Mouse (Mus musculus) CH12.LX (cell line): ENCODE measurements around the gene Tbx21. TPM values are rescaled to one million over a fixed set of nuclear protein-coding genes. Genes with fewer than 3 reads are reported as not detected.
A peak's percentile ranks its signal among the peaks of the same experiment; 100 is the strongest.

ENCODE experiments used
- DNase-seq: peaks from one replicate; pipeline ENCODE4 v3.0.0-alpha.2; 2013; ENCODE audit errors: extremely low read depth
- H3K27ac ChIP-seq: 2 replicates; pipeline ENCODE4 v1.5.1; 2012; ENCODE audit warnings: low read depth, mild to moderate bottlenecking, control low read depth, moderate library complexity; ENCODE audit not compliant: insufficient read depth
- H3K27me3 ChIP-seq: replicated peaks from 2 replicates; pipeline ENCODE3; 2012; ENCODE audit warnings: inconsistent platforms
- H3K36me3 ChIP-seq, 2 experiments: replicated peaks in 1 of 2; 2 replicates each; pipeline versions ENCODE3 to v1.6.1; 2012; ENCODE audit warnings: inconsistent platforms in 1 of 2, low read length in 1 of 2, mild to moderate bottlenecking in 1 of 2, mixed read lengths in 1 of 2, moderate library complexity in 1 of 2; ENCODE audit not compliant: control insufficient read depth in 1 of 2, insufficient read depth in 1 of 2
- H3K4me1 ChIP-seq, 2 experiments: 2 replicates each; pipeline ENCODE4 v1.6.1; 2012; ENCODE audit warnings: inconsistent platforms in 1 of 2, moderate library complexity in 1 of 2; ENCODE audit not compliant: insufficient read depth in 2 of 2, control insufficient read depth in 1 of 2
- H3K4me2 ChIP-seq: 2 replicates; pipeline ENCODE4 v1.6.1; 2012; ENCODE audit warnings: low read depth, mild to moderate bottlenecking, control low read depth; ENCODE audit not compliant: poor library complexity, insufficient read depth, severe bottlenecking
- H3K4me3 ChIP-seq, 3 experiments: fragments of 150-350 bp in 1 of 3; sonication (generic) in 1 of 3; replicated peaks in 1 of 3; 2 replicates each; pipeline versions ENCODE3 to v1.5.1; 2011 to 2012; ENCODE audit warnings: low read depth in 2 of 3, low read length in 2 of 3, mild to moderate bottlenecking in 2 of 3, moderate library complexity in 2 of 3, control low read depth in 1 of 3, improper control_type of control experiment in 1 of 3, inconsistent platforms in 1 of 3, mixed read lengths in 1 of 3; ENCODE audit not compliant: poor library complexity in 1 of 3
- H3K79me2 ChIP-seq: replicated peaks from 2 replicates; pipeline ENCODE4 v1.6.1; 2012; ENCODE audit warnings: mild to moderate bottlenecking, moderate library complexity; ENCODE audit not compliant: control insufficient read depth, poor library complexity, insufficient read depth, severe bottlenecking; ENCODE audit errors: extremely low read depth
- H3K9ac ChIP-seq: 2 replicates; pipeline ENCODE4 v1.6.1; 2012; ENCODE audit warnings: low read depth, mild to moderate bottlenecking, control low read depth, moderate library complexity; ENCODE audit not compliant: insufficient read depth
- H3K9me3 ChIP-seq: replicated peaks from 2 replicates; pipeline ENCODE3; 2012; ENCODE audit warnings: low read length, inconsistent platforms, mixed read lengths
- BHLHE40 ChIP-seq: IDR thresholded peaks from 2 replicates; pipeline ENCODE4 v1.6.1; 2011; ENCODE audit warnings: mild to moderate bottlenecking, low read depth, low read length, improper control_type of control experiment
- CHD2 ChIP-seq: IDR thresholded peaks from 2 replicates; pipeline ENCODE4 v1.6.1; 2011; ENCODE audit warnings: low read length, improper control_type of control experiment
- CTCF ChIP-seq, 2 experiments: IDR thresholded peaks in 1 of 2; conservative IDR thresholded peaks in 1 of 2; 2 replicates each; pipeline ENCODE4 v1.5.1; 2011 to 2012; ENCODE audit warnings: low read depth in 2 of 2, low read length in 2 of 2, improper control_type of control experiment in 1 of 2, inconsistent platforms in 1 of 2, mild to moderate bottlenecking in 1 of 2, moderate library complexity in 1 of 2
- EP300 ChIP-seq: IDR thresholded peaks from 2 replicates; pipeline ENCODE4 v1.6.1; 2011; ENCODE audit warnings: low read length, improper control_type of control experiment
- GABPA ChIP-seq: IDR thresholded peaks from 2 replicates; pipeline ENCODE4 v1.6.1; 2012; ENCODE audit warnings: low read depth, low read length, improper control_type of control experiment, inconsistent platforms; ENCODE audit not compliant: insufficient replicate concordance
- HCFC1 ChIP-seq: IDR thresholded peaks from 2 replicates; pipeline ENCODE4 v1.6.1; 2012; ENCODE audit warnings: low read depth, mild to moderate bottlenecking, inconsistent platforms, low read length, improper control_type of control experiment
- MAFK ChIP-seq: IDR thresholded peaks from 2 replicates; pipeline ENCODE4 v1.6.1; 2011; ENCODE audit warnings: low read length, improper control_type of control experiment; ENCODE audit not compliant: insufficient replicate concordance
- MEF2A ChIP-seq: IDR thresholded peaks from 2 replicates; pipeline ENCODE4 v1.6.1; 2014; ENCODE audit warnings: low read depth, mild to moderate bottlenecking, inconsistent platforms, low read length, improper control_type of control experiment, borderline replicate concordance
- MXI1 ChIP-seq: IDR thresholded peaks from 2 replicates; pipeline ENCODE4 v1.6.1; 2011; ENCODE audit warnings: mild to moderate bottlenecking, low read depth, low read length, improper control_type of control experiment
- NRF1 ChIP-seq: IDR thresholded peaks from 2 replicates; pipeline ENCODE4 v1.6.1; 2014; ENCODE audit warnings: low read depth, mild to moderate bottlenecking, inconsistent platforms, low read length, improper control_type of control experiment, moderate library complexity
- SIN3A ChIP-seq: IDR thresholded peaks from 2 replicates; pipeline ENCODE4 v1.6.1; 2012; ENCODE audit warnings: low read length, improper control_type of control experiment, inconsistent platforms
- UBTF ChIP-seq: IDR thresholded peaks from 2 replicates; pipeline ENCODE4 v1.6.1; 2012; ENCODE audit warnings: low read depth, mild to moderate bottlenecking, inconsistent platforms, low read length, improper control_type of control experiment, moderate library complexity
- dilution Hi-C: fragments of 300-500 bp; cut with MboI; formaldehyde crosslinking; loops from 2 replicates; pipeline ENCODE4 v1.14.3; 2020; ENCODE audit warnings: low sequenced_read_pairs; ENCODE audit not compliant: extremely low pct_unique_long_range_greater_than_20kb, extremely low pct_ligation_motif_present
- in situ Hi-C: fragments of 300-500 bp; cut with MboI; formaldehyde crosslinking; loops from 3 replicates; pipeline ENCODE4 v1.14.3; 2019; ENCODE audit warnings: low sequenced_read_pairs, low pct_ligation_motif_present, low pct_unique_long_range_greater_than_20kb, mixed read lengths
- polyA plus RNA-seq: library from polyadenylated mRNA; unstranded; fragments of >175 nt; gene quantifications from 2 replicates; pipeline ENCODE4 v1.2.1, GENCODE M21; 2012; ENCODE audit warnings: low read depth; ENCODE audit not compliant: insufficient read length
- total RNA-seq, 2 experiments: library from RNA; depleted of rRNA; stranded (reverse); fragments of 300-350 nt in 1 of 2; fragments of >200 nt in 1 of 2; gene quantifications; 2 replicates each; pipeline ENCODE4 v1.2.3; 2012 to 2014

Gene Tbx21
- total and polyA plus RNA-seq, 3 experiments, result 0.08 to 0.09 TPM; not detected in 1

DNA sequence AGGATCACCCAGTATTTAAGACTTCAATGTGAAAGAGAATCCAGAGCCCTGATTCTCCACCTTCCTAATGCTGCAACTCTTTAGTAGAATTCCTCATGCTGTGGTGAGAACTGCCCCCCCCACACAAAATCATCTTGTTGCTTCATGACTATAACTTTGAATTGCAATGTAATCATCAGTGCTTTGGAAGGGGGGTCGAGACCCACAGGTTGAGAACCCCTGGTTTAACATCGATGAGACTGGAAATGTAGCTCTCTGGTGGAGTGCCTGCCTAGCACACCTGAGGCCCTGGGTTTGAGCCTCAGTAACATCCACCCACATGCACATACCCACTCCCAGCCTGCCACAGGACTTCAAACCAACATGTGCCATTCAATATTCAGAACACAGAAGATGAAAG is 20.5 kb downstream of the Tbx21 start:
- H3K27me3 ChIP-seq, result peaks cover 66% of the 10 kb centered on the region
- H3K4me2 ChIP-seq, result no peak overlapping the region
- no peaks in the 10 kb centered on the region for H3K36me3 ChIP-seq
- no peak overlapping the region for H3K27ac ChIP-seq
- no peak for DNase-seq
- peaks cover 6% of the 10 kb centered on the region for H3K9me3 ChIP-seq
- no peak overlapping the region for H3K4me3 ChIP-seq
- in situ Hi-C loops, result loop anchor here (10.0 kb wide), 1 partner anchor 50 kb away; no protein-coding TSS in a partner anchor
- H3K9ac ChIP-seq, result no peak overlapping the region
- dilution Hi-C loops, result no loop called here
- peak; percentile 85; the same call in 1 of the 2 replicates for TF ChIP-seq CHD2
- TF ChIP-seq MEF2A, result no peak
- no peak for TF ChIP-seq NRF1
- no peak for TF ChIP-seq SIN3A
- peaks cover 0 to 4% of the 10 kb centered on the region in 2 experiments; a peak in 1 of 4 replicates for H3K4me1 ChIP-seq
- H3K79me2 ChIP-seq, result no peaks in the 10 kb centered on the region

DNA sequence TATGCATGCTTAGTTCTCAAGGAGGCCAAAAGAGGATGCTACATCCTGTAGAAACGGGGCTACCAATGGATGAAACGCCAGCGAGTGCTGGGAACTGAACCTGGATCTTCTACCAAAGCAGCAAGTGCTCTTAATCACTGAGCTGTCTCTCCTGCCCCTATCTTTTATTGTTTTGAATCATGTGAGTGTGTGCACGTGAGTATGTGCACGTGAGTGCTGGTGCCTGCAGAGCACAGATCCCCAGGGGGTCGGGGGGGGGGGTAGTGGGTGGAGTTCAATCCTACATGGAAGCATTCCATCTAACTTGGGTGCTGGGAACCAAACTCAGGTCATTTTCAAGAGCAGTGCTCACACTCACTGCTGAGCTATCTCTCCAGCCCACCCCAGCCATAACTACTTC is 28.8 kb downstream of the Tbx21 start:
- Histone ChIP-seq H3K27ac (no peak overlapping the region), H3K4me3 (no peak overlapping the region), H3K4me1 (peaks cover 18 to 19% of the 10 kb centered on the region in 2 experiments), H3K27me3 (peaks cover 19% of the 10 kb centered on the region), H3K9ac (no peak overlapping the region), H3K79me2 (no peaks in the 10 kb centered on the region), H3K36me3 (no peaks in the 10 kb centered on the region), H3K4me2 (no peak overlapping the region), H3K9me3 (peaks cover 46% of the 10 kb centered on the region)
- in situ Hi-C loops (no loop called here), dilution Hi-C loops (no loop called here)
- no peak for DNase-seq
- TF ChIP-seq BHLHE40, result peak; percentile 55; the same call in 1 of the 2 replicates
- no peak for TF ChIP-seq MAFK
- TF ChIP-seq GABPA, result no peak

DNA sequence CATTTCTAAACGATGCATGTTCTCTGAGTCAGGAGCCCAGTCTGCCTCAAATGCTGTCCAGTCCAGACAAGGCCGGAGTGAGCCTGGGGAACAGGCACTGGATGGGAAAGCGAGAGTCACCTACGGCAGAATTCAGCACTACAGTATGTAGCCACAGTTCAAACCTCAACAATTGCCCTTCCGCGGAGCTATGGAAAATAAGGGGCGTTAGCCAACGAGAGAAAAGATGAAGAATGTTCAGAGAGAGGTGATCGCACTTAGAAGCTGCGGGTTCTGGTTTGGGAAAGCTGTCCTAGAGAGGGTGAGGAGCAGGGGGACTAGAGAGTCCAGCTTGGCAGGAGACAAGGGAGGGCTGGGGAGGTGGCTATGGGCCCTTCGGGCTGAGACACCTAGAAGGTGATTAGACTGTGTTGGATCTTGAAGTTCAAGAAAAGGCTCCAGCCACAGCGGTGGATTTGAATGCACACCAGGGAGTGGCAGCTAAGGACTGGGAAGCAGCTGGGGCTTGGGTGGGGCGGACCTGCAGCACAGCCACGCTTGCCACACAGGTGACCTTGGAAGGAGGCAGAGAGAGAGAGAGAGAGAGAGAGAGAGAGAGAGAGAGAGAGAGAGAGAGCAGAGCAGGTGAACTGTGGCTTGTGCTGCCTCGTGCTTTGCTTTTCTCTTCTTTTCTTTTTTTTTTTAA is 30.2 kb downstream of the Tbx21 start:
- no peaks in the 10 kb centered on the region for H3K79me2 ChIP-seq
- peaks cover 14 to 19% of the 10 kb centered on the region in 2 experiments for H3K4me1 ChIP-seq
- TF ChIP-seq BHLHE40 (no peak), EP300 (no peak), NRF1 (no peak), GABPA (no peak), MXI1 (no peak), HCFC1 (no peak), UBTF (no peak), CTCF (conservative IDR thresholded peaks at IDR 0.05 in 1 of 2, IDR thresholded peaks at IDR 0.05 in 1 of 2; ENCODE audit: low read depth in 2 of 2, low read length in 2 of 2) (no peak)
- H3K36me3 ChIP-seq, result no peaks in the 10 kb centered on the region
- H3K27ac ChIP-seq, result no peak overlapping the region
- H3K9ac ChIP-seq, result no peak overlapping the region
- H3K27me3 ChIP-seq, result peaks cover 13% of the 10 kb centered on the region
- dilution Hi-C loops, result no loop called here
- H3K4me3 ChIP-seq, result no peak overlapping the region
- in situ Hi-C loops, result no loop called here
- H3K9me3 ChIP-seq, result peaks cover 42% of the 10 kb centered on the region
- DNase-seq, result no peak
- H3K4me2 ChIP-seq, result no peak overlapping the region
